Mouse (Mus musculus): ENCODE results near the gene Ptbp1.

GRCm38 (mm10) chr10:79819606-79820005 lies 34.6 kb upstream of the Ptbp1 start:
- TF ChIP-seq TAL1 (IDR thresholded peaks at IDR 0.05; ENCODE audit: low read length) (no peak), GATA1 (IDR thresholded peaks at IDR 0.05; ENCODE audit: low read length) (no peak)

All from erythroblast, embryonic 14.5 days (primary cell).